Mouse (Mus musculus) limb, embryonic 13.5 days (tissue): ENCODE measurements at regions not wholly inside any gene's neighbourhood (a gene's known extent, or its start where the extent isn't known, plus 50 kb on each side); places are given as distances from the start of the nearest gene placed in this dataset.

Experiments
- ATAC-seq: fragments of 200-750 bp; cut with Nextera tagmentation; 2 replicates; pipeline ENCODE4 v1.8.0; 2017; ENCODE audit warnings: low read depth, moderate number of reproducible peaks, moderate TSS enrichment; ENCODE audit not compliant: low FRiP score
- H3K27ac ChIP-seq: fragments of 300-500 bp; sonication (generic); 2 replicates; pipeline ENCODE4 v1.5.1; 2015; ENCODE audit warnings: inconsistent platforms, mild to moderate bottlenecking, moderate library complexity
- H3K27me3 ChIP-seq: fragments of 300-500 bp; sonication (generic); 2 replicates; pipeline ENCODE4 v1.6.1; 2015; ENCODE audit warnings: mild to moderate bottlenecking, inconsistent platforms
- H3K36me3 ChIP-seq: fragments of 300-500 bp; sonication (generic); 2 replicates; pipeline ENCODE4 v1.6.1; 2015; ENCODE audit warnings: inconsistent platforms, mild to moderate bottlenecking, moderate library complexity
- H3K4me1 ChIP-seq: fragments of 300-500 bp; sonication (generic); 2 replicates; pipeline ENCODE4 v1.6.1; 2015; ENCODE audit warnings: inconsistent platforms
- H3K4me2 ChIP-seq: fragments of 300-500 bp; sonication (generic); replicated peaks from 2 replicates; pipeline ENCODE4 v1.6.1; 2015; ENCODE audit warnings: inconsistent platforms, mild to moderate bottlenecking, moderate library complexity
- H3K4me3 ChIP-seq: fragments of 300-500 bp; sonication (generic); 2 replicates; pipeline ENCODE4 v1.5.1; 2015; ENCODE audit warnings: moderate library complexity, mild to moderate bottlenecking, inconsistent platforms
- H3K9ac ChIP-seq: fragments of 300-500 bp; sonication (generic); 2 replicates; pipeline ENCODE4 v1.6.1; 2015; ENCODE audit warnings: mild to moderate bottlenecking, inconsistent platforms
- H3K9me3 ChIP-seq: fragments of 300-500 bp; sonication (generic); 2 replicates; pipeline ENCODE4 v1.6.1; 2016; ENCODE audit warnings: inconsistent platforms
- WGBS: fragments of 180-500 bp; shearing (Covaris S2); methylation state at CpG from one replicate; pipeline ENCODE4 v1.1.7; 2015; 5-methylcytosine and 5-hydroxymethylcytosine counted together

GRCm38 (mm10) chr6:141097338-141098122 lies 151.5 kb upstream of the Pde3a start:
- Histone ChIP-seq H3K4me3 (no peak overlapping the region), H3K9me3 (no peaks in the 10 kb centered on the region), H3K27me3 (no peaks in the 10 kb centered on the region), H3K27ac (no peak overlapping the region), H3K4me2 (no peak overlapping the region), H3K9ac (no peak overlapping the region), H3K36me3 (no peaks in the 10 kb centered on the region), H3K4me1 (no peaks in the 10 kb centered on the region)
- no peak for ATAC-seq
- 51% methylated on average over 13 of the region's 13 CpGs for WGBS

GRCm38 (mm10) chr6:141118287-141118686 lies 130.8 kb upstream of the Pde3a start:
- 51% methylated on average over 5 of the region's 5 CpGs for WGBS
- Histone ChIP-seq H3K9ac (no peak overlapping the region), H3K4me1 (no peaks in the 10 kb centered on the region), H3K27ac (no peak overlapping the region), H3K36me3 (no peaks in the 10 kb centered on the region), H3K9me3 (no peaks in the 10 kb centered on the region), H3K4me2 (no peak overlapping the region), H3K4me3 (no peak overlapping the region), H3K27me3 (no peaks in the 10 kb centered on the region)
- no peak for ATAC-seq

GRCm38 (mm10) chr6:141126614-141127396 lies 122.3 kb upstream of the Pde3a start:
- WGBS = 42% methylated on average over 10 of the region's 10 CpGs
- H3K27me3 ChIP-seq = no peaks in the 10 kb centered on the region
- no peak overlapping the region for H3K4me2 ChIP-seq
- H3K4me1 ChIP-seq = no peaks in the 10 kb centered on the region
- no peaks in the 10 kb centered on the region for H3K9me3 ChIP-seq
- no peak for ATAC-seq
- H3K9ac ChIP-seq = no peak overlapping the region
- no peak overlapping the region for H3K27ac ChIP-seq
- H3K36me3 ChIP-seq = no peaks in the 10 kb centered on the region
- H3K4me3 ChIP-seq = no peak overlapping the region

GRCm38 (mm10) chr6:141129596-141129995 lies 119.5 kb upstream of the Pde3a start:
- no peak overlapping the region for H3K4me2 ChIP-seq
- H3K4me1 ChIP-seq = 0 out of 2 replicates have a peak, but pooled peaks cover 5% of the 10 kb centered on the region
- no peak overlapping the region for H3K4me3 ChIP-seq
- no peak for ATAC-seq
- no peaks in the 10 kb centered on the region for H3K27me3 ChIP-seq
- no peaks in the 10 kb centered on the region for H3K9me3 ChIP-seq
- 69% methylated on average over 1 of the region's 1 CpGs for WGBS
- H3K36me3 ChIP-seq = no peaks in the 10 kb centered on the region
- H3K9ac ChIP-seq = no peak overlapping the region
- H3K27ac ChIP-seq = no peak overlapping the region

GRCm38 (mm10) chr6:141134176-141134575 lies 114.9 kb upstream of the Pde3a start:
- Histone ChIP-seq H3K27me3 (no peaks in the 10 kb centered on the region), H3K36me3 (no peaks in the 10 kb centered on the region), H3K9ac (no peak overlapping the region), H3K4me3 (no peak overlapping the region), H3K9me3 (no peaks in the 10 kb centered on the region), H3K27ac (no peak overlapping the region), H3K4me2 (no peak overlapping the region), H3K4me1 (0 out of 2 replicates have a peak, but pooled peaks cover 5% of the 10 kb centered on the region)
- WGBS = 50% methylated on average over 6 of the region's 6 CpGs
- ATAC-seq = 0 out of 2 replicates have a peak, but pooled peaks have one; percentile 36

- 82% methylated on average over 12 of the region's 12 CpGs for WGBS
- no peak for ATAC-seq
- Histone ChIP-seq H3K9me3 (no peaks in the 10 kb centered on the region), H3K4me1 (0 out of 2 replicates have a peak, but pooled peaks cover 5% of the 10 kb centered on the region), H3K27me3 (no peaks in the 10 kb centered on the region), H3K4me2 (no peak overlapping the region), H3K36me3 (no peaks in the 10 kb centered on the region), H3K9ac (no peak overlapping the region), H3K4me3 (no peak overlapping the region), H3K27ac (no peak overlapping the region)
Measured at GRCm38 (mm10) chr6:141136664-141137375, 112.2 kb upstream of the Pde3a start.

GRCm38 (mm10) chr6:141141016-141141415 lies 108.1 kb upstream of the Pde3a start:
- no peak overlapping the region for H3K9ac ChIP-seq
- H3K27me3 ChIP-seq = no peaks in the 10 kb centered on the region
- H3K36me3 ChIP-seq = no peaks in the 10 kb centered on the region
- WGBS = 94% methylated on average over 22 of the region's 22 CpGs
- no peak overlapping the region for H3K4me3 ChIP-seq
- ATAC-seq = no peak
- no peaks in the 10 kb centered on the region for H3K4me1 ChIP-seq
- no peaks in the 10 kb centered on the region for H3K9me3 ChIP-seq
- no peak overlapping the region for H3K27ac ChIP-seq
- no peak overlapping the region for H3K4me2 ChIP-seq

- no peak overlapping the region for H3K4me3 ChIP-seq
- no peaks in the 10 kb centered on the region for H3K4me1 ChIP-seq
- no peaks in the 10 kb centered on the region for H3K9me3 ChIP-seq
- H3K27ac ChIP-seq = no peak overlapping the region
- ATAC-seq = no peak
- H3K4me2 ChIP-seq = no peak overlapping the region
- WGBS = 81% methylated on average over 5 of the region's 5 CpGs
- no peaks in the 10 kb centered on the region for H3K36me3 ChIP-seq
- no peak overlapping the region for H3K9ac ChIP-seq
- H3K27me3 ChIP-seq = no peaks in the 10 kb centered on the region
Measured at GRCm38 (mm10) chr6:141148417-141149169, 100.5 kb upstream of the Pde3a start.

- Histone ChIP-seq H3K4me1 (no peaks in the 10 kb centered on the region), H3K27me3 (no peaks in the 10 kb centered on the region), H3K9ac (no peak overlapping the region), H3K4me2 (no peak overlapping the region), H3K36me3 (no peaks in the 10 kb centered on the region), H3K4me3 (no peak overlapping the region), H3K9me3 (no peaks in the 10 kb centered on the region), H3K27ac (no peak overlapping the region)
- no peak for ATAC-seq
- 88% methylated on average over 12 of the region's 12 CpGs for WGBS
Measured at GRCm38 (mm10) chr6:141149170-141149917, 99.7 kb upstream of the Pde3a start.

- 64% methylated on average over 5 of the region's 5 CpGs for WGBS
- ATAC-seq = no peak
- Histone ChIP-seq H3K36me3 (no peaks in the 10 kb centered on the region), H3K9me3 (no peaks in the 10 kb centered on the region), H3K4me3 (no peak overlapping the region), H3K4me1 (no peaks in the 10 kb centered on the region), H3K4me2 (no peak overlapping the region), H3K27ac (no peak overlapping the region), H3K27me3 (no peaks in the 10 kb centered on the region), H3K9ac (no peak overlapping the region)
Measured at GRCm38 (mm10) chr6:141159326-141159725, 89.7 kb upstream of the Pde3a start.

- Histone ChIP-seq H3K27me3 (no peaks in the 10 kb centered on the region), H3K4me3 (no peak overlapping the region), H3K4me2 (no peak overlapping the region), H3K4me1 (no peaks in the 10 kb centered on the region), H3K9me3 (no peaks in the 10 kb centered on the region), H3K9ac (no peak overlapping the region), H3K27ac (no peak overlapping the region), H3K36me3 (no peaks in the 10 kb centered on the region)
- peak; percentile 82 for ATAC-seq
- WGBS = 34% methylated on average over 3 of the region's 3 CpGs
Measured at GRCm38 (mm10) chr6:141161626-141162233, 87.3 kb upstream of the Pde3a start.
